Mouse (Mus musculus): Measurements from ENCODE around the gene Urah. TPM values are rescaled to one million over a fixed set of nuclear protein-coding genes. Genes with fewer than 3 reads are reported as not detected.

Gene Urah
- polyA plus RNA-seq, 1 experiment from 2014 or later = 316 TPM

DNA sequence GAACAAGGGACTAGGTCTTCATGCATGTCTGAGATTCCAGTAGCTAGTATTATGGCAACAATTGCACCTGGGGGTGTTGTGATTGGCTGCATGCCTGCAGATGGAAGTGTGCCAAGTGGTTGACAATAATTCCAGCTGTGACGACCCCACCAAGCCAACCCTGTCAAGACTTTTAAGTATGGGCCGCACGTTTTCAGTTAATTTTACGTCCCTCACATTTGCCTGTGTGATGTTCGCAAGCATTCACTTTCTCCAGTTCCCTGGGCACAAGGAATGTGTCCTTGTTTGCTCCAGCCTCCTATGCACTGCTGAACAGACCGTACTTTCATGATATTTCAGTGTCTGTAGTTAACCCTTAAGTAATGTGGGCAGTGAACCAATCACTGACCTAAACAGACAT lies 32.2 kb upstream of the Urah start:
- no peaks in the 10 kb centered on the region for H3K9me3 ChIP-seq (ENCODE audit: low read length)
- H3K9ac ChIP-seq (replicated peaks) = no peak overlapping the region
- H3K4me3 ChIP-seq (ENCODE audit: low read depth, low read length) = no peak overlapping the region
- H3K27me3 ChIP-seq (ENCODE audit: insufficient read depth, low read length) = no peaks in the 10 kb centered on the region
- no peak for ATAC-seq
- no peak overlapping the region for H3K4me2 ChIP-seq (ENCODE audit: low read depth, low read length)
- no peaks in the 10 kb centered on the region for H3K4me1 ChIP-seq (ENCODE audit: insufficient read depth)
- TF ChIP-seq EP300 (IDR thresholded peaks at IDR 0.05; ENCODE audit: low read depth) (no peak), CTCF (IDR thresholded peaks at IDR 0.05; ENCODE audit: low read depth) (no peak)
- H3K27ac ChIP-seq (ENCODE audit: low read depth) = no peak overlapping the region
- no peaks in the 10 kb centered on the region for H3K36me3 ChIP-seq (replicated peaks; ENCODE audit: insufficient read depth, low read length)
- no peak for DNase-seq
- WGBS (ENCODE audit: insufficient replicate concordance) = 77% methylated on average over 6 of the region's 6 CpGs

DNA sequence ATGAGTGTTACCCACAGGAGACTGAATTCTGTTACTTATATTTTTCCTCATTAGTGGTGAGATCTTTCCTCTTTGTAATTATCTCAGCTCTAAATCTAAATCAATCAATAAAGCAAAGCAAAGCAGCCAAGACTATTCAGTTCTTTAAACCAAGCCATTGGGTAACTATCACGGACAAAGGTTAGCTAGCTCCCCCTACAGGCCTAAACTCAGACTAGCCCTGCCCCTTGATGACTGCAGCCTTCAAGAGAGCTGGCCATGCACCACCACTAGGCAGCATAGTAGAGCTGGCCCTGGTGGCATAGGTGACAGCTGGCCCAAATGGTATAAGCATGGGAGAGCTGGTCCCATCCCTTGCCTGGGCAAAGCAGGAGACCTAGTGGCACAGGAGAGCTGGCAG lies 29.1 kb upstream of the Urah start:
- no peak overlapping the region for H3K9ac ChIP-seq (replicated peaks)

DNA sequence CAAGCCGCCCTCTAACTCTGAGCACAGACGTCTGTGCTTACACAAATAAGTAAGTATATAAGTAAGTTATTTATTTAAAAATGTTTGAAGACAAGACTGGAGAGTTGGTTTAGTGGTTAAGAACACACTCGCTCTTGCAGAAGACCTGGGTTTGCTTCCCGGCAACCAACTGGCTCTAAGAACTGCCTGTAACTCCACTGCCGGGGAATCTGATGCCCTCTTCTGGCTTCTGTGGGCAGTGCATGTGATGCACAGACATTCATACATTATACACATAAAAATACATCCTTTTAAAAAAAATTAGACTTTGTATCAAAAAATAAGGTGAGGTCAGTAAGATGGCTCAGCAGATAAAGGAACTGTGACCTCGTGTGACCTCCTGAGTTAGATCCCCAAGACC lies 24.3 kb upstream of the Urah start:
- H3K27me3 ChIP-seq (ENCODE audit: insufficient read depth, low read length) = no peaks in the 10 kb centered on the region
- H3K4me1 ChIP-seq (ENCODE audit: insufficient read depth) = no peaks in the 10 kb centered on the region
- H3K9ac ChIP-seq (replicated peaks) = no peak overlapping the region
- WGBS (ENCODE audit: insufficient replicate concordance) = 87% methylated on average over 6 of the region's 6 CpGs
- TF ChIP-seq EP300 (IDR thresholded peaks at IDR 0.05; ENCODE audit: low read depth) = no peak
- peak; percentile 32 for TF ChIP-seq CTCF (IDR thresholded peaks at IDR 0.05; ENCODE audit: low read depth)
- no peak overlapping the region for H3K4me3 ChIP-seq (ENCODE audit: low read depth, low read length)
- no peak overlapping the region for H3K4me2 ChIP-seq (ENCODE audit: low read depth, low read length)
- DNase-seq (no peak), ATAC-seq (no peak)
- no peak overlapping the region for H3K27ac ChIP-seq (ENCODE audit: low read depth)
- H3K36me3 ChIP-seq (replicated peaks; ENCODE audit: insufficient read depth, low read length) = no peaks in the 10 kb centered on the region
- H3K9me3 ChIP-seq (ENCODE audit: low read length) = no peaks in the 10 kb centered on the region

More for the DNA sequence above, 29.1 kb upstream of the Urah start:
- whole genome bisulfite sequencing (ENCODE audit: insufficient replicate concordance) = 4% methylated on average over 1 of the region's 1 CpGs
- H3K4me1 ChIP-seq (ENCODE audit: insufficient read depth) = no peaks in the 10 kb centered on the region
- H3K4me2 ChIP-seq (ENCODE audit: low read depth, low read length) = no peak overlapping the region
- H3K27ac ChIP-seq (ENCODE audit: low read depth) = no peak overlapping the region
- no peaks in the 10 kb centered on the region for H3K27me3 ChIP-seq (ENCODE audit: insufficient read depth, low read length)
- no peaks in the 10 kb centered on the region for H3K36me3 ChIP-seq (replicated peaks; ENCODE audit: insufficient read depth, low read length)
- peak; percentile 71 for DNase-seq
- H3K4me3 ChIP-seq (ENCODE audit: low read depth, low read length) = no peak overlapping the region
- TF ChIP-seq CTCF (IDR thresholded peaks at IDR 0.05; ENCODE audit: low read depth) = peak; percentile 88
- no peak for TF ChIP-seq EP300 (IDR thresholded peaks at IDR 0.05; ENCODE audit: low read depth)
- ATAC-seq = peak; percentile 84
- H3K9me3 ChIP-seq (ENCODE audit: low read length) = no peaks in the 10 kb centered on the region

GRCm38 (mm10) chr7:140811714-140812113 lies 23.1 kb upstream of the Urah start:
- H3K27me3 ChIP-seq (ENCODE audit: insufficient read depth, low read length) = no peaks in the 10 kb centered on the region
- TF ChIP-seq EP300 (IDR thresholded peaks at IDR 0.05; ENCODE audit: low read depth) (no peak), CTCF (IDR thresholded peaks at IDR 0.05; ENCODE audit: low read depth) (no peak)
- no peak overlapping the region for H3K9ac ChIP-seq (replicated peaks)
- H3K4me2 ChIP-seq (ENCODE audit: low read depth, low read length) = no peak overlapping the region
- H3K9me3 ChIP-seq (ENCODE audit: low read length) = no peaks in the 10 kb centered on the region
- DNase-seq (no peak), ATAC-seq (no peak)
- H3K4me1 ChIP-seq (ENCODE audit: insufficient read depth) = no peaks in the 10 kb centered on the region
- H3K27ac ChIP-seq (ENCODE audit: low read depth) = no peak overlapping the region
- H3K36me3 ChIP-seq (replicated peaks; ENCODE audit: insufficient read depth, low read length) = no peaks in the 10 kb centered on the region
- no peak overlapping the region for H3K4me3 ChIP-seq (ENCODE audit: low read depth, low read length)
- WGBS (ENCODE audit: insufficient replicate concordance) = 83% methylated on average over 13 of the region's 13 CpGs

GRCm38 (mm10) chr7:140812850-140813249 lies 22.0 kb upstream of the Urah start:
- H3K27me3 ChIP-seq (ENCODE audit: insufficient read depth, low read length) = no peaks in the 10 kb centered on the region
- no peaks in the 10 kb centered on the region for H3K36me3 ChIP-seq (replicated peaks; ENCODE audit: insufficient read depth, low read length)
- no peaks in the 10 kb centered on the region for H3K4me1 ChIP-seq (ENCODE audit: insufficient read depth)
- H3K9me3 ChIP-seq (ENCODE audit: low read length) = no peaks in the 10 kb centered on the region
- no peak overlapping the region for H3K27ac ChIP-seq (ENCODE audit: low read depth)
- no peak overlapping the region for H3K4me2 ChIP-seq (ENCODE audit: low read depth, low read length)
- DNase-seq (no peak), ATAC-seq (no peak)
- WGBS (ENCODE audit: insufficient replicate concordance) = 81% methylated on average over 12 of the region's 12 CpGs
- H3K4me3 ChIP-seq (ENCODE audit: low read depth, low read length) = no peak overlapping the region
- TF ChIP-seq EP300 (IDR thresholded peaks at IDR 0.05; ENCODE audit: low read depth) (no peak), CTCF (IDR thresholded peaks at IDR 0.05; ENCODE audit: low read depth) (no peak)
- no peak overlapping the region for H3K9ac ChIP-seq (replicated peaks)

GRCm38 (mm10) chr7:140820173-140820572 lies 14.6 kb upstream of the Urah start:
- no peaks in the 10 kb centered on the region for H3K36me3 ChIP-seq (replicated peaks; ENCODE audit: insufficient read depth, low read length)
- ATAC-seq (no peak), DNase-seq (no peak)
- no peak overlapping the region for H3K4me2 ChIP-seq (ENCODE audit: low read depth, low read length)
- no peaks in the 10 kb centered on the region for H3K27me3 ChIP-seq (ENCODE audit: insufficient read depth, low read length)
- H3K4me3 ChIP-seq (ENCODE audit: low read depth, low read length) = no peak overlapping the region
- 71% methylated on average over 4 of the region's 4 CpGs for WGBS (ENCODE audit: insufficient replicate concordance)
- no peak overlapping the region for H3K9ac ChIP-seq (replicated peaks)
- H3K27ac ChIP-seq (ENCODE audit: low read depth) = no peak overlapping the region
- TF ChIP-seq EP300 (IDR thresholded peaks at IDR 0.05; ENCODE audit: low read depth) (no peak), CTCF (IDR thresholded peaks at IDR 0.05; ENCODE audit: low read depth) (no peak)
- H3K9me3 ChIP-seq (ENCODE audit: low read length) = no peaks in the 10 kb centered on the region
- no peaks in the 10 kb centered on the region; the same call in 1 of the 2 replicates for H3K4me1 ChIP-seq (ENCODE audit: insufficient read depth)

DNA sequence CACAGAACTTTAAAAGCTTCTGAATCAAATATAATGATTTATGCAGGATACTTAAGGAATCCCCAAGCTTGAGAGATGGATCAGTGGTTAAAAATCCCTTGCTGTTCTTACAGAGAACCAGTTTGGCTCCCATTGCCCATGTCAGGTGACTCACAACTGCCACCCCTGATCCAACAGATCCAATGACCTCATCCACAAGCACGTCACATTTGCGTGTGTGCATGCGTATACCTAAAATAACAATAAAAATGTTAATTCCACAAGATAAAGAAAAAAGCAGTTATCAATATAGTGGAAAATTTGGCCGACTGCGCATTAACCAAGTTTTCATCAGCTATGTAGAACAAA lies 13.5 kb upstream of the Urah start:
- Histone ChIP-seq H3K36me3 (replicated peaks; ENCODE audit: insufficient read depth, low read length) (no peaks in the 10 kb centered on the region), H3K4me3 (ENCODE audit: low read depth, low read length) (no peak overlapping the region), H3K4me2 (ENCODE audit: low read depth, low read length) (peak overlapping the region; percentile 76), H3K9ac (replicated peaks) (no peak overlapping the region), H3K27ac (ENCODE audit: low read depth) (no peak overlapping the region), H3K9me3 (ENCODE audit: low read length) (no peaks in the 10 kb centered on the region), H3K4me1 (ENCODE audit: insufficient read depth) (no peaks in the 10 kb centered on the region; the same call in 1 of the 2 replicates), H3K27me3 (ENCODE audit: insufficient read depth, low read length) (no peaks in the 10 kb centered on the region)
- ATAC-seq = no peak
- TF ChIP-seq EP300 (IDR thresholded peaks at IDR 0.05; ENCODE audit: low read depth) = no peak
- no peak for TF ChIP-seq CTCF (IDR thresholded peaks at IDR 0.05; ENCODE audit: low read depth)
- 60% methylated on average over 5 of the region's 5 CpGs for WGBS (ENCODE audit: insufficient replicate concordance)
- no peak for DNase-seq

Data from liver, postnatal 0 days (tissue).